Mouse (Mus musculus): ENCODE measurements around the gene Hoxd9.

DNA sequence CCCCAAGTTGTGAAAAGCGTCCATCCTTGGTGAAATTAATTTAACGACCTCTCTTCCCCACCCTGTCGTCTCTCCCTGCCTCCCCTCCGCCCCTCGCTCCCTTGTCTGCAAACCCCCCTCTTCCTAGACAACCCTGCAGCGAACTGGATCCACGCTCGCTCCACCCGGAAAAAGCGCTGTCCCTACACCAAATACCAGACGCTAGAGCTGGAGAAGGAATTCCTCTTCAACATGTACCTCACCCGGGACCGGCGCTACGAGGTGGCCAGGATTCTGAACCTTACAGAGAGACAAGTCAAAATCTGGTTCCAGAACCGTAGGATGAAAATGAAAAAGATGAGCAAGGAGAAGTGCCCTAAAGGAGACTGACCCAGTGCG is 1.5 kb downstream of the Hoxd9 start:
- no peak for TF ChIP-seq EP300 (IDR thresholded peaks at IDR 0.05; ENCODE audit: insufficient read depth, low read depth, low read length)
- TF ChIP-seq POLR2A (IDR thresholded peaks at IDR 0.05; ENCODE audit: insufficient read depth, low read depth, low read length) = no peak
